Mouse (Mus musculus) thymus, adult 2 months (tissue): Measurements from ENCODE around the gene Tbxas1. TPM values are rescaled to one million over a fixed set of nuclear protein-coding genes. Genes with fewer than 3 reads are reported as not detected.

Source experiments
- DNase-seq: peaks from one replicate; pipeline ENCODE4 v3.0.0; 2021
- H3K27ac ChIP-seq: fragments of 200-500 bp; 2 replicates; pipeline ENCODE4 v1.5.1; 2012; ENCODE audit warnings: low read length, control low read depth; ENCODE audit not compliant: control insufficient read depth, insufficient read depth
- H3K27me3 ChIP-seq: fragments of 200-500 bp; 2 replicates; pipeline ENCODE4 v1.6.1; 2012; ENCODE audit warnings: mild to moderate bottlenecking, low read length, moderate library complexity, mixed read lengths; ENCODE audit not compliant: control insufficient read depth, insufficient read depth
- H3K36me3 ChIP-seq: fragments of 200-500 bp; 2 replicates; pipeline ENCODE4 v1.6.1; 2012; ENCODE audit warnings: mild to moderate bottlenecking, low read length, moderate library complexity; ENCODE audit not compliant: control insufficient read depth, insufficient read depth
- H3K4me1 ChIP-seq: fragments of 200-500 bp; replicated peaks from 2 replicates; pipeline ENCODE4 v1.6.1; 2012; ENCODE audit warnings: low read length; ENCODE audit not compliant: control insufficient read depth, insufficient read depth
- H3K4me3 ChIP-seq: fragments of 200-500 bp; 2 replicates; pipeline ENCODE4 v1.5.1; 2012; ENCODE audit warnings: mild to moderate bottlenecking, low read length, control low read depth, moderate library complexity; ENCODE audit not compliant: control insufficient read depth, insufficient read depth
- CTCF ChIP-seq: fragments of 200-500 bp; IDR thresholded peaks from 2 replicates; pipeline ENCODE4 v1.5.1; 2012; ENCODE audit warnings: mild to moderate bottlenecking, control low read depth, low read length, moderate library complexity, borderline replicate concordance; ENCODE audit not compliant: control insufficient read depth, poor library complexity, insufficient read depth; ENCODE audit errors: extremely low read depth
- POLR2A ChIP-seq: fragments of 200-500 bp; IDR thresholded peaks from 2 replicates; pipeline ENCODE4 v1.6.1; 2012; ENCODE audit warnings: mild to moderate bottlenecking, low read length, control low read depth, moderate library complexity; ENCODE audit not compliant: control insufficient read depth, poor library complexity, insufficient read depth; ENCODE audit errors: extremely low read depth
- WGBS: fragments of 180-500 bp; shearing (Covaris S2); methylation state at CpG from one replicate; pipeline ENCODE4 v1.1.7; 2018; 5-methylcytosine and 5-hydroxymethylcytosine counted together
- polyA plus RNA-seq: library from polyadenylated mRNA; depleted of rRNA; stranded (reverse); fragments of >200 nt; gene quantifications from 2 replicates; pipeline ENCODE4 v1.2.3, GENCODE M21; 2012

The Tbxas1 gene
- polyA plus RNA-seq, 1 experiment: 6.0 TPM

GRCm38 (mm10) chr6:39052636-39053035 is 177.4 kb downstream of the Tbxas1 start:
- Histone ChIP-seq H3K4me1 (no peaks in the 10 kb centered on the region; the same call in 1 of the 2 replicates), H3K4me3 (no peak overlapping the region), H3K27me3 (no peaks in the 10 kb centered on the region), H3K36me3 (no peaks in the 10 kb centered on the region), H3K27ac (no peak overlapping the region)
- DNase-seq: no peak
- no peak for TF ChIP-seq POLR2A
- no peak for TF ChIP-seq CTCF
- WGBS: 93% methylated on average over 4 of the region's 4 CpGs

DNA sequence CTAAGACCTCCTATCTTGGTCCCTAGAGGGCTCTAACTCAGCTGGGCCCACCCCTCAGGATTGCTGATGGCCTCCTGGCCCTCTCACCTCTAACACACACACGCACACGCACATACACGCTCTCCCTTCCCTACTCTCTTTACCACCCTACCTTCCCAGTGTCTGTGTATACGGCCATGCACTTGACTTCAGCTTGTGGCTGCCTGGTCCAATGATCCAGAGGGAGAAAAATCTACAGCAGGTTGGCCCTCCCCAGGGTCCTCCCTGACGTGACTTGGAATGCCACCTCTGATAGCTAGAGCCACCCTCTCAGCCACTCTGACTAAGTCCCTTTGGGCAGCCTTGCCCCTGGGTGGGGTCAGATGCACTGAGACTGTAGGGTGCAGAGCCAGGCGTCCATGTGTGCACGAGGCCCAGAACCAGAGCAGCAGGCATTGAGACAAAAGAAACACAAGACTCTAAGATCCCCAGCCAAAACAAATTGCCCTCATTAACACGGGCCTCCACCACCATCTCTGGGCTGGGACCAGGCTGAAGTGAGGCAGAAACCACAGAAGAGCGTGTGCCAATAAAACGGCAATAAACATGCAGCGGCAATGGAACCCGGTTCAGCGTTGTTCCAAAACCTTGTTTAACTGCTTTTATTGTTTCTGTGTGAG is 179.1 kb downstream of the Tbxas1 start:
- Histone ChIP-seq H3K4me1 (no peaks in the 10 kb centered on the region; the same call in none of the 2 replicates), H3K36me3 (no peaks in the 10 kb centered on the region), H3K4me3 (no peak overlapping the region), H3K27ac (no peak overlapping the region), H3K27me3 (no peaks in the 10 kb centered on the region)
- WGBS: 80% methylated on average over 13 of the region's 13 CpGs
- no peak for DNase-seq
- no peak for TF ChIP-seq CTCF
- TF ChIP-seq POLR2A: no peak

- DNase-seq: no peak
- Histone ChIP-seq H3K27me3 (no peaks in the 10 kb centered on the region), H3K4me1 (no peaks in the 10 kb centered on the region; the same call in none of the 2 replicates), H3K27ac (no peak overlapping the region), H3K4me3 (no peak overlapping the region), H3K36me3 (no peaks in the 10 kb centered on the region)
- WGBS: 85% methylated on average over 6 of the region's 6 CpGs
- TF ChIP-seq POLR2A (no peak), CTCF (no peak)
Measured at GRCm38 (mm10) chr6:39054878-39055508, 179.8 kb downstream of the Tbxas1 start.

- Histone ChIP-seq H3K27me3 (no peaks in the 10 kb centered on the region), H3K36me3 (no peaks in the 10 kb centered on the region), H3K4me1 (no peaks in the 10 kb centered on the region; the same call in none of the 2 replicates), H3K27ac (no peak overlapping the region), H3K4me3 (no peak overlapping the region)
- no peak for TF ChIP-seq CTCF
- DNase-seq: no peak
- WGBS: 61% methylated on average over 7 of the region's 7 CpGs
Measured at GRCm38 (mm10) chr6:39055831-39056261, 180.6 kb downstream of the Tbxas1 start.

GRCm38 (mm10) chr6:39057161-39057560 is 182.0 kb downstream of the Tbxas1 start:
- Histone ChIP-seq H3K36me3 (no peaks in the 10 kb centered on the region), H3K27me3 (no peaks in the 10 kb centered on the region), H3K4me3 (no peak overlapping the region), H3K27ac (no peak overlapping the region), H3K4me1 (no peaks in the 10 kb centered on the region; the same call in none of the 2 replicates)
- no peak for DNase-seq
- 6% methylated on average over 1 of the region's 1 CpGs for WGBS
- TF ChIP-seq CTCF (no peak), POLR2A (no peak)

DNA sequence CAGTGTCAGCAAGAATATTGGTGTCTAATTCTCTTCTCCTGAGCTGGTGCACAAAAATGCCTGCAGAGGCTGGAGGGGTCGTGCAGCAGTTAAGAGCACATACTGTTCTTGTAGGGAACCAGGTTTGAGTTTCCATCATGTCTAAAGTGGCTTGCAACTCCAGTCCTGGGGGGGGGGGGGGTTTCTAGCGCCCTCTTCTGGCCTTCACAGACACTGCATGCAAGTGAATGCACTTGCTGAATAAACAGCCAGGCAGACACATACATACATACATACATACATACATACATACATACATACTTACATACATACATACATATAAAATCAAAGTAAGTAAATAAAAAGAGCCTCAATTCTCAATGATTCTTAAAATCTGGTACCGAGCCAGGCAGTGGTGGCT is 183.2 kb downstream of the Tbxas1 start:
- Histone ChIP-seq H3K4me3 (no peak overlapping the region), H3K27ac (no peak overlapping the region), H3K36me3 (no peaks in the 10 kb centered on the region), H3K27me3 (no peaks in the 10 kb centered on the region), H3K4me1 (no peaks in the 10 kb centered on the region; the same call in none of the 2 replicates)
- TF ChIP-seq POLR2A (no peak), CTCF (no peak)
- DNase-seq: no peak
- 66% methylated on average over 3 of the region's 3 CpGs for WGBS
